Mouse (Mus musculus) left cerebral cortex, postnatal 25 days (tissue): Measurements from ENCODE around the gene Actr5. TPM values are rescaled to one million over a fixed set of nuclear protein-coding genes. Genes with fewer than 3 reads are reported as not detected.

Experiments
- DNase-seq, 2 experiments: peaks; one replicate each; pipeline ENCODE4 v3.0.0; 2022; ENCODE audit warnings: low spot score in 2 of 2, mixed read lengths in 1 of 2
- intact Hi-C: fragments of 180-260 bp; cut with DNase I; formaldehyde crosslinking; loops from one replicate; pipeline ENCODE4 v1.15.1; 2025
- total RNA-seq, 2 experiments: library from RNA; stranded (reverse); gene quantifications; 2 replicates each; pipeline ENCODE4 v1.2.3; 2021

The Actr5 gene
- total RNA-seq, 2 experiments from 2014 or later: 7.3 to 9.6 TPM

- DNase-seq: peak in 1 of 2 experiments; percentile 43
Observed at GRCm38 (mm10) chr2:158612671-158613250, 11.9 kb upstream of the Actr5 start.

GRCm38 (mm10) chr2:158613541-158614417 is 10.9 kb upstream of the Actr5 start:
- intact Hi-C loops: loop anchor here (5.0 to 10.0 kb wide), 2 partner anchors 66 to 1751 kb away; partner anchors contain the start of gene Mafb
- peak; percentile 56 to 70 for DNase-seq

More at GRCm38 (mm10) chr2:158612671-158613250, 11.9 kb upstream of the Actr5 start:
- intact Hi-C loops: loop anchor here (5.0 to 10.0 kb wide), 2 partner anchors 65 to 1752 kb away; partner anchors contain the start of gene Mafb

- DNase-seq: no peak
Observed at GRCm38 (mm10) chr2:158614418-158614955, 10.2 kb upstream of the Actr5 start.

GRCm38 (mm10) chr2:158615161-158615680 is 9.5 kb upstream of the Actr5 start:
- intact Hi-C loops: loop anchor here (10.0 kb wide), 1 partner anchor 1750 kb away; the partner anchor contains the start of gene Mafb
- no peak for DNase-seq

More at GRCm38 (mm10) chr2:158614418-158614955, 10.2 kb upstream of the Actr5 start:
- intact Hi-C loops: loop anchor here (5.0 to 10.0 kb wide), 2 partner anchors 67 to 1750 kb away; partner anchors contain the start of gene Mafb

DNA sequence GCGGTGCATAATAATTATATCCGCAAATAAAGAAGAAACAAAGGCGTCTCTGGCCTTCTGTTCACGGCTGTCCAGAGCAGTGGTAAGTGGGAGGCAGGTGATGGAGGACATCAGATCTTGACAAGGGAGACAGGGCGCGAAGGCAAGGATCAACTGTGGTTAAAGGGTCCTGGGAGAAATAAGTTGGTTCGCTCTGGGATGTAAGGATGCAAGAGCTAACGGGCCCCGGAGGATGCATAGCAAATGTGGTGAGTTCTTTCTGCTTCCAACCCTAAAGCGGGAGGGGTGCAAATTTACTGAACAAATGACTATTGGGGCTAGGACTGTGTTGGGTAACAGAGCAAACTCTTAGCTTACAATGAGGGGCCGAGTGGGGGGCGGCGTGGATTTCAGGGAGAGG is 9.0 kb upstream of the Actr5 start:
- intact Hi-C loops: loop anchor here (10.0 kb wide), 1 partner anchor 1749 kb away; the partner anchor contains the start of gene Mafb

DNA sequence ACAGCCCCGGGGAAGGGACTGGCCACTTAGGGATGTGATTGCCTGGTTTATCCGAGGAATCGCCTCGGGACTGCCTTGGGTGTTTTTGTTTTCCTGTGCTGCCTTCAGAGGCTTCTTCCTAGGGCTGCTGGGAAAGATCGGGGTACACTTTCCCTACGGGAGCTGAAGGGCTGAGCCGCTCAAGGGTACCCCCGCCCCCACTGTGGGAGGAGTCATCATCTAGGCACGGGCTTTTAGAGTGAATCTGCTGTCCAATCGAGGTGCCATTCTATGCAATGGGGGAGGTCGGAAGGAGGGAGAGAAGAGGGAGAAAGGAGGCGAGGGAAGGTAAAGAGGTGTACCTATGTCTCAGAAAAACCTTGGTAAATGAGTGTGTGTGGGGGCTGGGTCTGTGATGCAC is 8.4 kb upstream of the Actr5 start:
- peak in 1 of 2 experiments; percentile 29 for DNase-seq
- intact Hi-C loops: loop anchor here (10.0 kb wide), 1 partner anchor 1749 kb away; the partner anchor contains the start of gene Mafb

More for the DNA sequence above, 9.0 kb upstream of the Actr5 start:
- DNase-seq: no peak

DNA sequence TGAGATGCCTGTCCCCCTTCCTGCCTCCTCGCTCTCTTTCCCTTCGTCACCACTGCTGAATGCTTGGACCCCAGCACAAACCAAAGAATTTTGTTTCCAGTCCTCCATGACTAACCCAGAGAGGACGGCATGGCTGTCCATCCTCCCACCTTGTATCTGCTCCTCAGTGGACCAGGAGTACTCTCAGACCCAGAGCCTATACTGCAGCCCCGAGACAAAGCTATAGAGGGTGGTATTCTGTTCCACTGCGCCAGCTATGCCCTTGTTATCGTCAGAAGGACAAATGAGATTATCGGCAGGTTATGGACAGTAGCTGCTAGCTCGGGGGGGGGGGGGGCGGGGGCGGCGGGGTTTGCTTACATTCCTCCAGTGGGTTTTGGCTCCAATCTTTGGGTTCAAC is 7.9 kb upstream of the Actr5 start:
- DNase-seq: no peak
- intact Hi-C loops: loop anchor here (10.0 kb wide), 1 partner anchor 1748 kb away; the partner anchor contains the start of gene Mafb

DNA sequence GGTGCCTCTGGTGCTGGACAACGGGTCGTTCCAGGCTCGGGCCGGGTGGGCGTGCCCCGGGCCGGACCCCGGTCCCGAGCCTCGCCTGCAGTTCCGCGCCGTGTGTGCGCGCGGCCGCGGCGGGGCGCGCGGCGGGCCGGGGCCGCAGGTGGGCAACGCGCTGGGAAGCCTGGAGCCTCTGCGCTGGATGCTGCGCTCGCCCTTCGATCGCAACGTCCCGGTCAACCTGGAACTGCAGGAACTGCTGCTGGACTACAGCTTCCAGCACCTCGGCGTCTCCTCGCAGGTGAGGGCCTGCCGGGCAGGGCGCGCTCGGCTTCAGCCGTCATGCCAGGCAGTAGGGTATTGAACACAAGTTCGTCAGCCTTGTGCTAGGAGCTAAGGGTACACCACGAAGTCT is 543 bp downstream of the Actr5 start:
- intact Hi-C loops: loop anchor here (2.0 kb wide), 1 partner anchor 68 kb away; no protein-coding TSS in a partner anchor
- DNase-seq: no peak

DNA sequence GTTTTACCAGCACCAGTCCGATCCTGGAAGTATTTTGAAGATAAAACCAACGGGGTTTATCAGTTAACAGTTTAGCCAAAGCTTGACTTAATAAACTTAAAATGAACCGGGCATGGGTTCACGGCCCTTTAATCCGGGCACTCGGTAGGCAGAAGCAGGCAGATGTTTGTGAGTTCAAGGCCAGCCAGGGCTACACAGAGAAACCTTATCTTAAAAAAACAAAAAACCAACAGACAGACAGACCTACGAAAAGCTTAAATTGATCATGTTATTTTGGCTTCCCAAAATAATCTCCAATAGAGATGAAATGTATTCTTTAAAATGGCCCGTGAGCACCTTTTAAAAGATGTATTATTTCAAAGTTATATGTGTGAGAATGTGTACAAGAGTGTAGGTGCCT is 1.0 kb downstream of the Actr5 start:
- DNase-seq: no peak

GRCm38 (mm10) chr2:158628858-158629257 is 4.2 kb downstream of the Actr5 start:
- DNase-seq: no peak
- intact Hi-C loops: no loop called here

More for the DNA sequence above, 1.0 kb downstream of the Actr5 start:
- intact Hi-C loops: loop anchor here (2.0 kb wide), 2 partner anchors 69 to 79 kb away; no protein-coding TSS in a partner anchor

DNA sequence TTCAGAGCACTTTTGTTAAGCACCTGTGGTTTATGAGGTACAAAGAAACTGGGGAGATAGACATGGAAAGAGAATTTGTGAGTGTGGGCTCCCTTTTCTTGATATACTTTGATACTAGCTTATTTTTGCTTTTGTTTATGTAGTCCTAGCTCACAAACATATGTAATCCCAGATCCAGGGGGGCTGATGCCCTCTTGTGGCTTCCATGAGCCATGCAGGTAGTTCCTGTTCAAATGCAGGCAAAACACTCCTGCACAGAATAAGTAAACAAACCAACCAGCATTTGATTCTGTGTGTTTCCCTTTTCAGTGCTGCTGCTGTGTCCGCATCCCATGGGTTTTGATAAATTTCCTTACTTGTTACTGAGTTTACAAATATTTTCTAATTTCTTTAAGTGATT is 4.7 kb downstream of the Actr5 start:
- intact Hi-C loops: no loop called here
- DNase-seq: peak in 1 of 2 experiments; percentile 40

GRCm38 (mm10) chr2:158631873-158632272 is 7.2 kb downstream of the Actr5 start:
- no peak for DNase-seq
- intact Hi-C loops: no loop called here

DNA sequence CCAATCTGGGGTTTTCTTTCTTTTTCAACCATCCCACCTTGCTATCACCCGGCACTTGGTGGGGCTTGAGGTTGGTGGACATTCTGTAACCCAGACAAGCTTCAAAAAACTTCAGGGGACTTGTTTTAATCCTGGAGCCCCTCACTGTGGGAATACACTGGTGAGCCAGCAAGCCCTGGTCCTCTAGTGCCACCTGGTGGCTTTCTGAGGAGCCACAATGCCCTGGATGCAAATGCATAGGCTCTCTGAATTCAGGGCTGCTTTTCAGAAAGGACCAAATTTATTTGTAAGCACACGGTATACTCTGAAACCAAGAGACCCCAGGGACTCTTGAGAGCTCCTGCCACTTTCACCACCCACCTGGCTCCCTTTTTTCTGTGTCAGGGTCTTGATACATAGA is 17.2 kb downstream of the Actr5 start:
- intact Hi-C loops: loop anchor here (2.0 to 5.0 kb wide), 2 partner anchors 95 to 265 kb away; partner anchors contain the start of gene Snhg11
- DNase-seq: peak; percentile 73 to 83

GRCm38 (mm10) chr2:158642587-158642986 is 17.9 kb downstream of the Actr5 start:
- intact Hi-C loops: loop anchor here (2.0 to 5.0 kb wide), 2 partner anchors 96 to 265 kb away; partner anchors contain the start of gene Snhg11
- peak in 1 of 2 experiments; percentile 79 for DNase-seq

GRCm38 (mm10) chr2:158643791-158644190 is 19.1 kb downstream of the Actr5 start:
- intact Hi-C loops: loop anchor here (2.0 to 5.0 kb wide), 2 partner anchors 97 to 266 kb away; partner anchors contain the start of gene Snhg11
- peak; percentile 40 to 86 for DNase-seq

DNA sequence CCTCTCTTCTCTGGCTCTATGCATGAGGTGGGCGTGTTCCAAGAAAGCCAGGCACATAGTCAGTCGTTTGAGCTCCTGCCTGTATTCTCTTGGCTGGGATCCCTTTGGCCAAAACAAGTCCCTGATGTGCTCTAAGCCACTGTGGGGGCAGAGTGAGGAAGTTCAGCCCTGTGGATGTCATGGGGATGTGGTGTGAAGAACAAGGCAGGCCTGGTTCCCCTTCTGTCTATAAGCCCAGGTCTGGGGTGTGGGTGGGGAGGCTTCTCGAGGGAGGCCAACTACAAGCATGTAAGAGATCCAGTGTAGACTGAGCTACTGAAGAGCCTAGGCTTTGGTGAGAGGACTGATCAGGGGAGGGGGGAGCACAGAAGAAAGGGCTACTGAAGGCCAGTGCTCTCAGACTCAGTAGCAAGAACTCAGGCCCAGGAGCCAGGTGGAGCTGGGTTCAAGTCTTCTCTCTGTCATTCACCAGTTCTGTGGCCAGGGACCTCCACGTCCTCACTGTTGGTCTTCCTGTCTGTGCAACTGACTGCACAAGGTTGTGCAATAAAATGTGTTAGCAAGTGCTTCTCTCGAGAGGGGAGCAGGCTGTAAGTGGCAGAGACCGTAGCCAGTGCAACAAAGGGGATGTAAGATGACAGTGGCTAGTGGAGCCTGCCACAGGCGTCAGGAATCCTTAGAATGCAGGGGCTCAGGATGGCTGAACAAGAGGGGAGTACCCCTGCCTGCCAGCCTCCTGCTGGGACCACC is 26.6 kb downstream of the Actr5 start:
- no peak for DNase-seq
- intact Hi-C loops: no loop called here

DNA sequence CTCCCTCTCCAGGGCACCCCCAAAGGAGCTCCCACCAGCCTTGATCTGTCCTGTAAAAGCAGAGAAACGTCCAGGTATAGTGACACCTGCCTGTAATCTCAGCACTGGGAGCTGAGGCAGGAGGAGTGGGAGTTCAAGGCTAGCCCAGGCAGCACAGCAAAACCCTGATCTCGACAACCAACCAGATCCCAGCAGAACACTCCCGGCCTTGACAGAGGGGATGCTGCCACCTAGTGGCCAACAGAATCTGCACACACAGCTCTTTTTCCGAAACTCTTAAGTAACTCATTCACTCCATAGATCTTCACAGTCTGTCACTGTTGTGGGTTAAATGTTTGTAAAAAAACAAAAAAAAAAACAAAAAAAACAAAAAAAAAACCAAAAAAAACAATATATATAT is 28.3 kb downstream of the Actr5 start:
- intact Hi-C loops: no loop called here
- peak; percentile 83 to 92 for DNase-seq

DNA sequence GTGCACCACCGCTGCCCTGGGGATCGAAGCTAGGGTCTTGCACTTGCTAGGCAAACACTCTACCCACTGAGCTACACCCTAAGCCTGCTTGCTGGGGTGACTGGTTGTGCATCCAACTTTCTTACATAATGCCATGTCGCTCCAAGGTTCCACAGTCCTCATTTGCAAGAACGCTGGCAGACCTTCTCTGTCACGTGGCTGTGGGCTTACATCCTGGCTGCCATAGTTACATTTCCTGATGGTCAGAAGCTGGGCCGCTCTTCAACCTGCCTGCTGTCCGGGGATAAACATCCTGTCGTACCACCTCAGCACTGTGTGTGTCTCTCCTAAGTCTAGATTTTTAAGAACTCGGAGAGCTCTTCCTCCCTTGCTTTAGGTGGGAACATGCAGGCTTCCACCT is 30.0 kb downstream of the Actr5 start:
- intact Hi-C loops: no loop called here

GRCm38 (mm10) chr2:158655806-158656205 is 31.1 kb downstream of the Actr5 start:
- DNase-seq: no peak
- intact Hi-C loops: no loop called here

More for the DNA sequence above, 30.0 kb downstream of the Actr5 start:
- peak in 1 of 2 experiments; percentile 55 for DNase-seq
